Mouse (Mus musculus): Measurements from ENCODE around the gene 4933415A04Rik.
A peak's percentile ranks its signal among the peaks of the same experiment; 100 is the strongest.

Gene 4933415A04Rik

DNA sequence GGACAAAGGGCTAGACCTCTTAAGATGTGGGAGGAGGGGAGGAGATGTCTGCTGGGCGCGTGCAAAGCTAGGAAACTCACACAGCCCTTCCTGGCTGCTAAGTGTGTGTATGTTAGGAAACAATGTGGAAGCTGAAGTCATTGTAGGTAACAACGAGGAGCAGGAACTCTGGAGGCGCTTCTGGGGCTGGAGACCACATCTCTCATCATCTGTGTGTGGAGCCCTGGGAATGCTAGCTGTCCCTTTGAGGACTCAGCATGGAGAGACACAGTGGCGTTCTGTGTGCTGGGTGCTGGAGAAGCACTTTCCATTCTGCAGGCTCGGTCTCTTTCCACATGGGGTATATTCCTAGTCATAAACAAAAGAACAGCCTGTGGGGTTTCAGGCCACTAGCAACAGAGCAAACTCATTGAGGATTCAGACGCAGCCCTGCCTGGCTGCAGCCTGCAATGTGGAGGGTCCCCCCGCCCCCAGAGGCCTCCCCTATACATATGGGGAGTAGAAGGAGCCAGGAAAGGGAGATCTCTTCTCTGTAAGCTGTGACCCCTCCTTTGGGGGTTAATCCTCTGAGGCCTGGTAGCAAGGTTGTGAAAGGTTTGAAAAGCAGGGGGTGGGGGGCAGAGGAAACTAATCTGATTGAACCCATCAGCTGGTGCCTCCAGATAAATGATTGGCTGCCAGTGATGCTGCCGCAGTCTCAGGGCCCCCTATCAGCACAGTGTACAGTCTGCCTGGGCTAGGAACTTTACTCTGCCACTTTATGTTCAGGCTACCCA lies 11.3 kb upstream of the 4933415A04Rik start:
- DNase-seq = peak in 1 of 2 experiments; percentile 38

DNA sequence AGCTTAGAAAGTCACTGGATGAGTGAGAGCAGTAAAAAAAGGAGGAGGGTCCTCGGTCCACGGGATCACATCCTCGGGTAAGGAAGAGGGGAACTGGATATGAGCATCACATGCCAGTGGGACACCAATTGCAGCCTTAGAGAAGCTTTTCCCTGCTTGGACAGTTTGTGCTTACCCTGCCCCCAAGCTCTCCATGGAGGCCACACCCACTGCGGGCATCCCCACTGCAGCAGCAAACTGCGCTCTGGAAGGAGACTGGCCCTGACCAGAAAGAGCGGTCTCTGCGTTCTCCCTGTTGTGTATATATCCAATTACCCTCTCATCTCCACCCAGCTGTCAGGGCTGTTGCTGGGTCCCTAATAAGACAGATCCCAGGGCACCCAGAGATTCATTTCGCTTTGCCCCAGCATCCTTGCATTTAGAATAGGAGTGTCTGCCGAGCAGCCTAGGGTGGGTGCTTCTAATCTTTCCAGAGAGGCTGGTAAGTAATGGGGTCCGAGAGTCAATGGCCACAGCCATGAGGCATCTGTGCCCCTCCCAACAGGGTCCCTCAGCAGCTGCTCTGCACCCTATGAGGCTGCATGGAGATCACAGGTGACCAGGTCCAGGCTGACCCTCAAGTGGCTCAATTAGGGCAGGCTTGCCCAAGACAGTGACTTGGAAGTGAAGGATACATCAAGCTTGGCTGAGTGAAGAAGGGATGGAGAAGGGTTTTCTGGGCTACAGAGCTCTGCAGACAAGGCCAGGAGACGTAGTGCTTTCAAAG lies 8.9 kb upstream of the 4933415A04Rik start:
- no peak for DNase-seq

DNA sequence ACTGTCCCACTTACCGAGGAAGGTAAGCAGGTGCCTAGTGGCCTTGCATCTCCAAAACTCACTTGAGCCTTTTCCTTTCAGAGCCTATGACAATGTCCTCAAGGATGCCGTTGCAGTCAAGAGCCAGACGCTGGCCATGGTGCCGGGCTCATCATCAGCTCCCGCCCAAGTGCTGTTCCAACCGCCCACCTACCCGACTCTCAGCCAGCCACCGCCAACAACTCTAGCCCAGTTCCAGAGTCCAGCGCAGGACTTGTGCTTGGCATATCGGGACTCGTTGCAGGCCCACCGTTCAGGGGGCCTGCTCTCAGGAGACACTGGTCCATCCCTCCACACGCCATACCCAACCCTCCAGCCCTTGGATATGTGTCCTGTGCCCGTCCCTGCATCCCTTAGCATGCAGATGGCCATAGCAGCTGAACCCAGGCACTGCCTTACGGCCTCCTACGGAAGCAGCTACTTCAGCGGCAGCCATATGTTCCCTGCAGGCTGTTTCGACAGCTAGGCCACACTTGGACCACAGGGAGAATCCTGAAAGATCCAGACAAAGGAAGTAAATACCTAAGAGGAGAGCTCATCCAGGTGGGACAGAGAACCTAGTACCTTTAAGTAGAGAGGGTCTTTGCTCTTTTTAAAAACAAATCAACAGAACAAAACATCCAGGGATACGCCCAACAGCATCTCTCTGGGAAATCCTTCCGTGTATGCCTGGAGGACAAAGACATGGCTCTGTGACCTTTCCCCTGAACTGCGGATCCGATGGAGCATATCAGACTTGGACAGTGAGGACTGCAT lies 1.4 kb upstream of the 4933415A04Rik start:
- no peak for DNase-seq

DNA sequence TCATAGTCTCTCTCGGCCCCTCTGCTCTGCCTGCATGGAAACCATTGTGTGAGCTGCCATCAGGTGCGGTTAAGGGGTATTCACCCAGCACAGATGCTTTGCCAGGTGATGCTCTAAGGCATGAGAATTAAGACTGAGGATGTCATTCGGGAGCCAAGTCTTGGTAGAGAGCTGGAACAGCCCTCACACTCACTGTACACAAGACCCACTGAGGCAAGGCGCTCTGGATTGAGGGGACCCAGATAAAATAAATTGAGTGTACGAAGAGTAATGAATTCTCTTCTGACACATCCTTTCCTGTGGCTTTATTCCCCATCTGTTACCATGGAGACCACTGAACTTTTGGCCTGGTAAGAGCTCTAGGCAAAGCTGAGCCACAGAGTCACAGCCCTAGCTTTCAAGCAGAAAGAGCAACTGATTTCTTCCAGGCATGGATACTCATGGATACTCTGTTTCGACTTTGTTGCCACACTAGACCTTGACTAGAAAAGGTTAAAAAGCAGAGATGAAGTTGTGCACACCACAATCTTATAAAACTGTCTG lies 2.8 kb downstream of the 4933415A04Rik start:
- DNase-seq = no peak

DNA sequence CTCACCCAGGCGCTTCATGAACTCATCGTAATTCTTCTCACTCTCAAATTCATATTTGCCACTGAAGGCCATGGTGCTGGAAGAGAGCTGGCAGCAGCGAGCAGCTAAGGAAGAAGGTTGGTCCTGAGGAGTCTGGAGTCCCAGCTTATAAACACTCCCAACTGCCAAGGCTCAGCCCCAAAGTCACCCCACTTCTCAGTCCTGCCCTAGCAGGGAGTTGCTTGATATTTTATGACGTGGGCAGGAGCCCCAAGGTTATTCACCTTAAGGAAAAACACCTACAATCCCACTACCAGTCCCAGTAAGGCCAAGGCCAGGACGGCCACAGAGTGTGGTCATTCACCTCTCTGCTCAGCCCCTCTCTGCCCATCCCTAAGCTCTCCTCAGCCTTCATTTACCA lies 14.6 kb downstream of the 4933415A04Rik start, which contains the start of gene Fabp6:
Fabp6 (minus strand) TSS at position 101 of the 400 bp plus-strand sequence.
- no peak for DNase-seq

DNA sequence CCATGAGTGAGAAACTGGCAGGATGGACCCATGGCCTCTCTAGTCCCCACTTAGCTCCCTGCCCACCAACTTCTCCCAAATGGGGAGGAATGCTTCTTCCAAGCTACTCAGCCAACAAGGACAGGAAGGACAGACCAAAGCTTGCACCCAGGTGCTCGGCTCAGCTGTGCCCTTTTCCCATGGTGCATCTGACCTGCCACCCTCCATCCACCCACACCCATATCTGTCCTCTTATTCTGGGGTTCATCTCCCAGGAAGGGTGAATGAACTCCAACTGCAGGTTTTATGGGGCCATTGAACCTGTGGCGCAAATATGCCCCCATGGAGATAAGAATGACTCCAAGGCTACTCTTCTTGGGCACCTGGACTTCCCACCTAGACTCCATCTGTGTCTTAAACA lies 17.4 kb downstream of the 4933415A04Rik start:
- DNase-seq = no peak

DNA sequence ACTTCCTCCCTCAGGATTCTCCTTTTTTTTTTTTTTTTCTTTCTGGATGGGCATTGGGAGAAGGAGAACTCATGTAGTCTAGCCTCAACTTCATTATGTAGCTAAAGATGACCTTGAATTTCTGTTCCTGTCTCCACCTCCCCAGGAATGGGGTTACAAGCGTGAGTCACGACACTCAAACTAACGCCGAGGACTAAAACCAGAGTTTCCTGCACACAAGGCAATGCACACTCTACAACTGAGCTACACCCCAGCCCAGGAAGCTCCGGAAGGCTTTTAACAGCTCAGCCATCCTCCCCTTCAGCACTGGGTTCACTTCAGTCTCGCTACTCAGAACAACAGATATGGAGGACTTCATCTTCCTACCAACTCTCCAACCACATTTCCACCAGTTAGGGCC lies 18.1 kb downstream of the 4933415A04Rik start:
- DNase-seq = no peak

DNA sequence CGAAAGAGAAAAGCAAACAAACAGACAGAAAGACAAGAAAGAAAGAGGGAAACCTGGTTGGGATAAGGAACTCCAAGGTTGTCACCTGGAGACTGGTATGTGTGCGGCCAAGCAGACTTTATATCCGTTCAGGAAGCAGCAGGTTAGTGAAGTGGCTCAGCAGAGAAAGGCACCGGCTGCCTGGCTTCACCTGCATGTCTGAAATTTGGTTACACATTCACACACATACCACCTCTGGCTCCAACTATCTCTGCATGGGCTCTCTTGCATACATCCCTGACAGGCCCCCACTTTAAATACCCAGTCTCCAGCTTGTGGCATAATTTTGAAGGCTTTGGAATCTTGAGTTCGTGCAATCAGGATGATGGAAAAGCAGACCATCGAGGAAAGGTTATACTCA lies 19.0 kb downstream of the 4933415A04Rik start:
- no peak for DNase-seq

DNA sequence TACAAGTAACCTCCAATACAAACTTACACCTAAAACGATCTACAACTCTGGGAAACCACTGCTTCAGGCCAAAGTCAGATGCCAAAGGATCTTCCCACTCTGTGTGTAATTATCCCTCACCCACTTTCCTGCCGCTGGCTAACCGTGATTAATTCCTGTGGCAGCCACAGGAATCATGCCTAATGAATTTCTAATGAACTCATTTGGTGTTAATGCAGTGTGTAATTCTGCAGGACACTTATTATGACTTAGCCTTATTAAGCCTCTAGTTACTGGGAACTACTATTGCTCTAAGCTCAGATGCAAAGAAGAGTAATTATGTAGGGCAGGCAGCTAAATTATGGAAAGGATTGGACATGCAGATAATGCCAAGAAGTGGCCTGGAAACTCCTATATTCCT lies 21.6 kb downstream of the 4933415A04Rik start:
- no peak for DNase-seq

DNA sequence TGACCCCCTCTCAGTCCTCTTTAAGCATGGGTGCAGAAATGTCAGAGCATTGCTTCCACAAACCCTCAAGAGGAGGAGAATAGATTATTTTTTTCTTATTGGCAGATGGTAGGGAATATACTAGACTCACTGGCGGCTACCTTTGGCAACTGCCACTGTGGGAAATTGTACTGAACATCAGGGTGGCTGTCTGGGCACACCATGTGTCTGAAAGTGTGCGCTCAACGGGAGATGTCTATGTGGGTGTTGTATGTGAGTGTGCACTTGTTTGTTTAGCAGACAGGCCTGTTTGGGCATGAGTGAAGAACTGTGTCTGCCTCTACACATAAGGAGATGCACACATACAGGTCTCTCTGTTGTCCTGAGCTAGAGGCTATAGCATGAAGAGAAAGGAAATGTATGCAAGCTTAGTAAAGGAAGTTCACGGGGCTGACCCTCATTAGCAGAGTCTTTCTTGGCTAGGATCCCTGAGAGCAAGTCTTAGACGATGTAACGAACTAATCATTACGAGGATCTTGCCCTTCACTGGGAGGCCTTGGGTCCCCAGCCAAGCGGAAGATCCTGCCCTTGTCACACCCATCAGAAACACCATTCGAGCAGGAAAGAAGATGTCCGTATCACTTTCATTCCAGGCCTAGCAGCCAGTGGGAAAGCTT lies 23.3 kb downstream of the 4933415A04Rik start:
- no peak for DNase-seq

DNA sequence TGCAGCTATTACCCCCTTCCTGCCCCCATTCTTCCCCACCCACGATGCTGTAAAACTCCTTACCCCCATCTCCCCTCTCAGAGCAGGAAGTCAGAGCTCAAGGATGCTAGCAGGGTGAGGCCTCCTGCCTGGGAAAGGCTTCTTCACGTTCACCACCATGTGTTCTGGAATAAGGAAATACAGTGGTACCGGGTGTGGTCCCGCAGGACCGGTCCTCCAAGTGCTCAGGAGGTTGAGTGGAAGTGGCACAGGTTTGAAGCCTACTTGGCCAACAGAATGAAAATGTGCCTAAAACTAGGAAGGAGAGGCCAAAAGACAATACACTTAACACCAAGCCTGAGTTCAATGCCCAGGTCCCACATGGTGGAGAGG lies 23.8 kb downstream of the 4933415A04Rik start:
- DNase-seq = no peak

DNA sequence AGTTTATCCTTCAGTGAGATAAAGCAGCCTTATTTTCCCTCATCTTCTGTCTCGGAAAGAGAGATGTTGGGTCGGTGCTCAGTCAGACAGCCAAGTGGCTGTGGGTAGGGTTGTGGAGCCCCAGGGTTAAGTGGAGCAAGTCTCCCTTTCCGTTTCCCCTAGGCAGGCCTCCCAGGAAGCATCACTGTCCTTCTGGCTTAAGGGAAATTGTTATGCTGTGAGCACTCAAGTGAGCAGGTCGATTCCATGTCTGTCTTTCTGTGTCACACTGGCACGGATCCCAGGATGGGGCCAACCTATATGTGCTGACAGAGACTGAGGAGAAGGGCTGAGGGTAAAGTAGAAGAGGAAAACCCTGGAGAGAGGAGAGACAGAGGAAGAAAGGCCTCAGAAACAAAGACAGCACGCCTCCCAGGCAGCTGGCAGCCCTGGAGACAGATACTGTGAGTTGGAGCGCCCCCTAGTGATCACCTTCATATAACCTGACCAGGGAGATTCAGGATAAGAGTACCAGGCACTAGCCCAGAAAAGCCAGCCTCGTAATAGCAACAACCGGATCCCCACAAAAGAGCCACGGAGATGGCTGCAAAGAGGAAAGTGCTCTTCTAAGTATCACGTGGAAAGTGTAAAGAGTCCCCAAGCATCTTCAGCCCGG lies 26.1 kb downstream of the 4933415A04Rik start:
- peak; percentile 89 to 91 for DNase-seq

DNA sequence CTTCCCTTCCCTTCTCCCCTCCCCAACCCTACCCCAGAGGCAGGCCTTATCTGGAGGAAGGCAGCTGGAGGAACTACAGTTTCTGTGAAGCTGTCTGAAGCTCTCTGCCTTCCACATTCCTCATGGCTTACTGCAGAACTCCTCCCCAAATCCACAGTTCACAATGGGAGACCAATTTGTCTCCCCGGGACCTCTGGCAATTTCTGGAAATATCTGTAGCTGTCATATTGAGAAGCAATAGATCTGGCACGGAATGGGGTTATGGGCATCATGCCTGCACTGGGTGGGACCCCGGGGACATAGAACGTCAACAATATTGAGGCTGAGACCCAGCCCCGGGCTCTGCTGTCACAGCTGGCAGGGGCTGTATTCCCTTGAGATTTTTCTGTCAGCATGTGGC lies 31.1 kb downstream of the 4933415A04Rik start:
- DNase-seq = peak; percentile 49 to 58

DNA sequence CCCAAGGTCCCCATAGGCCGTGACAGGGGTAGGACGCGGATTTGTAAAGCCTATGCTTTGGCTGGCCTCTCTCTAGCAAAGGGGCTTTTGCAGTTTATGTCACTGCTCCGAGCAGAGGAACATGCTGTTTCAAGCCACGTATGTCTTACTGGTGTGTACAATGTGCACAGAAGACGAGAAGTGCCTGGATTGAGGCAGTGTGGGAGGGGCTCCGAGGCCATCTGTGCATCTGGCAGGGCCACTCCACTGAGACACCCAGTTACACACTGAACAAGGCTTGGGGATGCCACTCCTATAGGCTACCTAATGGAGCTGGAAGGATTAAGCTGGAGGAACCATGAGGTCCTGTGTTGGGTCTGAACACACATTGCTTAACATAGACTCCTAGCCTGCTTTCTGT lies 31.6 kb downstream of the 4933415A04Rik start:
- no peak for DNase-seq

DNA sequence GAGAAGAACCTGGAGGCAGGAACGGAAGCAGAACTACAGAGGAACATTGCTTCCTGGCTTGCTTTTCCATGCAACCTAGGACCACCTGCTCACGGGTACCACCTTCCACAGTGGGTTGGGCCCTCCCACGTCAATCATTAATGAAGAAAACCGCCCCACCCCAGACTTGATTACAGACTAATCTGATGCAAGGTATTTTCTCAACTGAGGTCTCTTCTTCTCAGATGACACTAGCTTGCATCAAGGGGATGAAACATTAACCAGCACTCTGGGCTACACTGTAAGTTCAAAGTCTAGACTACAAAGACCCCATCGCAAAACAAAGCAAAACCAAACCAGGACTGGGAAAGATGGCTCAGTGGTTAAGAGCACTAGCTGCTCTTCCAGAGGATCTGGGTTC lies 34.9 kb downstream of the 4933415A04Rik start:
- DNase-seq = peak; percentile 60 to 72

DNA sequence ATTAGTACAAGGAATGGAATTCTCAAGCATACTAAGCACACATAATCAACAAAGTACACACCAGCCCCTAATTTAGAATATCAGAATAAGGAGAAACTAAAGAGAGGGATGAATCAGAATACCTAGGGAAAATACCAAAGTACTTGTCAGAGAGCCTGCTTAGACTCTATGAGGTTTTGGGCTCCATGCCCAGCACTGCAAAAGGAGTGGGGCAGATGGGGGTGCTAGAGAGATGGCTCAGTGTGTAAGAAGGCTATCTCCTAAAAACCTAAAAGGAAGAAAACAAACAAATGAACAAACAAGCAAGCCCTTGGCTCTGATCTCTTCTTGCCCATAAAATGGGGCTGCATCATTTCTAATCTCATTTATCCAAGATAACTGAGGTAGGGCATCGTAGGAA lies 37.5 kb downstream of the 4933415A04Rik start:
- DNase-seq = no peak

DNA sequence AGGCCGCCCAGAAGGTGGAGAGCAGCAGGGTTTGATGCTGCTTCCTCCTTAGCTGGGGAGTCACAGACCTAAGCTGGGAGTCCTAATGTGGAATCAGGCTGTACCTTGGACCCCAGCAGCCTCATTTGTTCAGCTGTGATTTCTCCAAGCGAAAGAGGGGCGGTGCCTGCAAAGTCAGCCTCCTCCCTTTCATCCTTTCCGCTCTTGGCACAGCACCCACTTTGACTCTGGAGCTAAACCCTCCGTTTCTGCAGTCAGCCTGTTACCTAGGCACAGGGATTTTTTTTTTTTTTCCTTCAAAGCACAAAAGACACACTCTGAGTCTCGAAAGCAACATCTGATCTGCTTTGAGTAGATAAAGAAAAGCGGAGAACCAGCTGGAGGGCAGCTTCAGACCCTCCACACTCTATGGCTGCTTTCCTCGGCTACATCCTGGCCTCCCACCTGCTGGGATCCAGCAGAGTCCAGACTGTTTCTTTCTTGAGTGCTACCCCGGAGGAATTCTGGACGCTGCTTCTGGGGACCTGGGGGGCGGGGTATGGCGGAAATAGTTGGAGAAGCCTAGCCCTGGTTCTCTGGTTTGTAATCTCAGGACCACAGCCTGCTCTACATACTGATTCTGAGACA lies 39.6 kb downstream of the 4933415A04Rik start:
- peak; percentile 78 to 86 for DNase-seq

DNA sequence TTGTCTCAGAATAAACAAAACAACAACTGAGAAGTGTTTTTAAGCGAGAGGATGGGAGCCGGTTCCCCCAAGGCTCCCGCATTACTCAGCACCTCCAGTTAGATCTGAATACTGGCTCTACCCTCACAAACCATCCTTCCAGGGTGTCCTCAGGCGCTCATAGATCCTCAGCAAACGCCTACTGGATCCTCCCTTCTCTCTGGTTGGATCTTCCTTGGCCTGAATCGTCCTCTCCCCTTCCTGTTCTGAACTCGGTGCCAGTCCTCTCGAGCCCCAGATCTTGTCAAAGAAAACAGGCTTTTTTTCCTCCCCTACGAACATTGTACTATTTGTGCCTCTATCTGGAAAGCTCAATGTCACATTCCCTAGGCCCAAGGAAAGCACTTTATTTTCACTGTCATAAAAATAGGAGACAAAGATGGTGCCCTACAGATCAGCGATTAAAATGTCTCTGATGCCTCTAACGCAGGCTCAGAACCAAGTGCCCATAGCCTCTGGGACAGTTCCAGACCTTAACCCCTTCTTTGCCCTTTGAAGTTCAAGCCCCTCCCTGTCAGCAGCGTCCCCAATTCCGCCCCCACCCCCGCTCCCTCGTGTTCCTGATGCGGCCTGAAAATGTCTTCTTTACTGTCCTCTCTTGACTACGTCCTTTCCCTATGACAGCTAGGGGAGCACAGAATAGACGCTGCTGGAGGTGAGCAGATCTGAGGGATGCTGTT lies 40.2 kb downstream of the 4933415A04Rik start:
- no peak for DNase-seq

DNA sequence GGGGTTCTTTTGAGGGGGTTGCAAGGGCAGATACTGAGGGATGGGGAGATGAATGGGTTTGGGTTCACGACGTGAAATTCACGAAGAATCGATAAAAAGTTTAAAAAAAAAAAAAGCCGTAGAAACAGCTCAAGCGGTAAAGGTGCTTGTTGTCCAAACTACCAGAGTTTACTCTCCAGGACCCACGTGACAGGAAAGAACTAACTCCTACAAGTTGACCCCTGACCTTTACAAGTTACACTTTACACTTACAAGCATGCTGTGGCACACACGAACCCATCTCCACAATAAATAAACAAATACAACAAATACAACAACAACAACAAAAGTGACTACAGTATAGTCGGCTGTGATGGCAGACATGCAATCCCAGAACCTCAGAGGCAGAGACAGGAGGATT lies 44.8 kb downstream of the 4933415A04Rik start:
- no peak for DNase-seq

DNA sequence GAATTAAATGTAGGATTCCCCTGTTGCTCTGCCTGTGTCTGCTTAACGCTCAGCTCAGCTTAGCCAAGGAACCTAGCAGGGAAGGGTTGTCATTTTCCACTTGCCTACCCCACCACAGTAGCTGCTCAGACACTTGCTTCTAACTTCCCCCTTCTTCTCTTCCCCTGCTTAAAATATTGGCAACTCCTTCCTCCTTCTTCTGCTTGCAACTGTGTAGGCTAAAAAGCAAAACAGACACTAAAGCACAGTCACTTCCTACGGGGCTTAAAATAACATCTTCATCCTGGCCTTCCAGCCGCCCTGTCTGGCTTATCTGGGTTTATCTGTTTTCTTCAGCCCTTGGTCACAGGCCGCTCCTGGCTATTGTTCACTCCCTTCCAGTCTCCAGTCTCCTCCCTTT lies 45.7 kb downstream of the 4933415A04Rik start:
- DNase-seq = no peak

DNA sequence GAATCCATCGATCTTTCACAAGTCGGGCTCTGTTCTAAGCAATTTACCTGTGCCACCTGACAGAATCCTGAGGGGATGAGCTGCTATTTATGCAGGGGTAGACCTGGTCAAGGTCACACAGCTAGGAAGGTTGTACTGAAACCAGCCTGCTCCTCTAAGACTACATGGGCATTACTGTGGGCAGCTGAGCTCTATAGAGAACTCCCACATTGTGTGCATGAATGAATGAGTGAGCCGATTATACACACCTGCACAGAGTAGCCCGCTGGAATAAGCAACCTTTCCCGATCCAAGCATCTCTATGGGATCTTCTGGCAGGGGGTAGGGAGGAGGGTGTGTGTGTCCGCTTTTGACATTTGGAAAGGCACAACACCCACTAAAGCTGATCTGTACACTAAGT lies 46.3 kb downstream of the 4933415A04Rik start:
- DNase-seq = no peak

Measured in kidney, postnatal 4 days (tissue).